Mouse (Mus musculus): Measurements from ENCODE around the gene Tunar. TPM values are rescaled to one million over a fixed set of nuclear protein-coding genes. Genes with fewer than 3 reads are reported as not detected.

The Tunar gene
- polyA plus RNA-seq, 1 experiment from 2014 or later = 0.21 TPM

DNA sequence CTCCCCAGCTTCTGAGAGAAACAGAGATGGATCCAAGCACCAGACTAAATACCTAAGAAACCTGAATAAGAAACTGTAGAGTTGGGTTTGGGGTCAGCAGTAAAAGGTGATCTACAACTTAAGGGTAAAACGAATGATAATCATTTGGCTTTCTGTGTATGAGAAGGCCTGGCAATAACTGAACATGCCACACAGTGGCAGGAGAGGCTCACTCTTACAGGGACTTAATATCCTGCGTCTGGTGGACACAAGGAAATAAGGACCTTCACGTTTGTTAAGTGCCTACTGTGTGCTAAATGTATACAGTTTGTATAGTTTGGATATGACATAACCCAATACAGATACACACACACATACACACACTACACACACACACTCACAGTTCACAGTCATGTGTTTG is 98.2 kb downstream of the Tunar start:
- WGBS = 40% methylated on average over 3 of the region's 3 CpGs
- Histone ChIP-seq H3K27me3 (ENCODE audit: insufficient read depth, low read length) (no peaks in the 10 kb centered on the region), H3K9me3 (ENCODE audit: low read depth, low read length) (no peaks in the 10 kb centered on the region), H3K4me1 (ENCODE audit: insufficient read depth) (no peaks in the 10 kb centered on the region), H3K27ac (ENCODE audit: low read depth) (no peak overlapping the region), H3K4me3 (ENCODE audit: low read depth, low read length) (no peak overlapping the region), H3K36me3 (ENCODE audit: insufficient read depth) (no peaks in the 10 kb centered on the region), H3K4me2 (no peak overlapping the region), H3K9ac (no peak overlapping the region)
- peak; percentile 66 for TF ChIP-seq CTCF (IDR thresholded peaks at IDR 0.05; ENCODE audit: low read depth)
- no peak for ATAC-seq (ENCODE audit: insufficient read depth)
- peak; percentile 59 for DNase-seq

DNA sequence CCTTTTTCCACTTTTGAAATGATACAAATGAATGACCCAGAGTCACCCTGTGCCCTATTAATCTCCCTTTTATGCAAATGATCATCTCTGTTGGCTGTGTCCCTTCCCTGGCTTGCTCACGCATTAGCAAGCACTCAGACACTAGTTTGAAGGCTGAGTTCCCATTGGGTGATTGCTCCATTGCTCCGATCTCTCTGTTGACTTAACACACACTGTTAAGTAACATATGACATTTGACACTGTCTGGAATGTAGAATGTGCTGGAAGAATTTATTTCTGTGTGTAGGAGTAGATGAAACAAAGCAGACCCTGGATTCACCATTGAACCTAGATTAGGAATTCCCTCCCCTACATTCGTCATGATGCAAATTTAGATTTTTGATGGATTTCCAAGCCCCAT is 99.1 kb downstream of the Tunar start:
- Histone ChIP-seq H3K4me2 (no peak overlapping the region), H3K27me3 (ENCODE audit: insufficient read depth, low read length) (no peaks in the 10 kb centered on the region), H3K27ac (ENCODE audit: low read depth) (no peak overlapping the region), H3K4me3 (ENCODE audit: low read depth, low read length) (no peak overlapping the region), H3K9ac (no peak overlapping the region), H3K4me1 (ENCODE audit: insufficient read depth) (no peaks in the 10 kb centered on the region), H3K36me3 (ENCODE audit: insufficient read depth) (no peaks in the 10 kb centered on the region), H3K9me3 (ENCODE audit: low read depth, low read length) (no peaks in the 10 kb centered on the region)
- no peak for TF ChIP-seq CTCF (IDR thresholded peaks at IDR 0.05; ENCODE audit: low read depth)
- 26% methylated on average over 3 of the region's 3 CpGs for WGBS
- DNase-seq (peak; percentile 21), ATAC-seq (ENCODE audit: insufficient read depth) (no peak)

Other genes starting within 250 kb of the Tunar start
- not detected in 2 replicates for gene Tcl1b2, start 187.9 kb upstream of the Tunar start, polyA plus RNA-seq (2014; fragmentation: Nextera tagmentation; extraction: Ambion mirVana)
- gene Tcl1b1, start 174.2 kb upstream of the Tunar start, polyA plus RNA-seq (2014; fragmentation: Nextera tagmentation; extraction: Ambion mirVana) = not detected in 2 replicates
- gene Tcl1b5, start 157.5 kb upstream of the Tunar start, polyA plus RNA-seq (2014; fragmentation: Nextera tagmentation; extraction: Ambion mirVana) = not detected in 2 replicates
- gene Tcl1b3, start 142.8 kb upstream of the Tunar start, polyA plus RNA-seq (2014; fragmentation: Nextera tagmentation; extraction: Ambion mirVana) = not detected in 2 replicates
- not detected in 2 replicates for gene Tcl1b4, start 131.9 kb upstream of the Tunar start, polyA plus RNA-seq (2014; fragmentation: Nextera tagmentation; extraction: Ambion mirVana)
- gene Tcl1, start 111.1 kb upstream of the Tunar start, polyA plus RNA-seq (2014; fragmentation: Nextera tagmentation; extraction: Ambion mirVana) = not detected in 2 replicates
- 2.3 and 3.0 TPM in 2 replicates for gene D430019H16Rik, start 120.0 kb downstream of the Tunar start, polyA plus RNA-seq (2014; fragmentation: Nextera tagmentation; extraction: Ambion mirVana)
- 0.09 and 0.21 TPM in 2 replicates for gene Bdkrb2, start 229.4 kb downstream of the Tunar start, polyA plus RNA-seq (2014; fragmentation: Nextera tagmentation; extraction: Ambion mirVana)

Data from lung, embryonic 14.5 days (tissue).